Mouse (Mus musculus): ENCODE measurements around the gene Exph5. TPM values are rescaled to one million over a fixed set of nuclear protein-coding genes. Genes with fewer than 3 reads are reported as not detected.

Exph5 gene
- polyA plus RNA-seq, 1 experiment from 2014 or later = 6.5 TPM

- TF ChIP-seq CTCF (IDR thresholded peaks at IDR 0.05; ENCODE audit: low read depth) (no peak), EP300 (optimal IDR thresholded peaks at IDR 0.05) (no peak)
- WGBS = 88% methylated on average over 5 of the region's 5 CpGs
- Histone ChIP-seq H3K9ac (ENCODE audit: low read length) (no peak overlapping the region), H3K27me3 (ENCODE audit: control insufficient read depth, insufficient read depth, low read length) (no peaks in the 10 kb centered on the region), H3K27ac (replicated peaks) (no peak overlapping the region), H3K4me2 (replicated peaks; ENCODE audit: low read depth) (no peak overlapping the region), H3K9me3 (ENCODE audit: control insufficient read depth, low read length) (no peaks in the 10 kb centered on the region), H3K4me3 (ENCODE audit: low read depth, low read length) (no peak overlapping the region), H3K36me3 (ENCODE audit: control insufficient read depth, insufficient read depth, low read length) (no peaks in the 10 kb centered on the region), H3K4me1 (replicated peaks; ENCODE audit: control insufficient read depth, insufficient read depth) (no peaks in the 10 kb centered on the region; the same call in 1 of the 2 replicates)
- ATAC-seq (ENCODE audit: low FRiP score, low TSS enrichment) = no peak
- no peak for DNase-seq (ENCODE audit: low spot score)
Measured at GRCm38 (mm10) chr9:53353161-53353560, 51.7 kb downstream of the Exph5 start.

GRCm38 (mm10) chr9:53356219-53357155 is 55.0 kb downstream of the Exph5 start:
- peak overlapping the region; percentile 38 for H3K4me2 ChIP-seq (replicated peaks; ENCODE audit: low read depth)
- no peaks in the 10 kb centered on the region for H3K27me3 ChIP-seq (ENCODE audit: control insufficient read depth, insufficient read depth, low read length)
- peak overlapping the region; percentile 85 for H3K27ac ChIP-seq (replicated peaks)
- H3K36me3 ChIP-seq (ENCODE audit: control insufficient read depth, insufficient read depth, low read length) = no peaks in the 10 kb centered on the region
- ATAC-seq (ENCODE audit: low FRiP score, low TSS enrichment) (peak; percentile 98), DNase-seq (ENCODE audit: low spot score) (peak; percentile 82)
- H3K4me1 ChIP-seq (replicated peaks; ENCODE audit: control insufficient read depth, insufficient read depth) = no peaks in the 10 kb centered on the region
- H3K9ac ChIP-seq (ENCODE audit: low read length) = 0 out of 2 replicates have a peak overlapping the region, but pooled peaks have one; percentile 31
- peak; percentile 89 for TF ChIP-seq EP300 (optimal IDR thresholded peaks at IDR 0.05)
- TF ChIP-seq CTCF (IDR thresholded peaks at IDR 0.05; ENCODE audit: low read depth) = no peak
- H3K9me3 ChIP-seq (ENCODE audit: control insufficient read depth, low read length) = no peaks in the 10 kb centered on the region
- 31% methylated on average over 14 of the region's 14 CpGs for whole genome bisulfite sequencing
- peak overlapping the region; percentile 8; the same call in 1 of the 2 replicates for H3K4me3 ChIP-seq (ENCODE audit: low read depth, low read length)

GRCm38 (mm10) chr9:53371339-53371738 is 69.9 kb downstream of the Exph5 start:
- Histone ChIP-seq H3K4me1 (replicated peaks; ENCODE audit: control insufficient read depth, insufficient read depth) (peaks cover under 1% of the 10 kb centered on the region; the same call in 1 of the 2 replicates), H3K9ac (ENCODE audit: low read length) (no peak overlapping the region), H3K36me3 (ENCODE audit: control insufficient read depth, insufficient read depth, low read length) (peaks cover 3% of the 10 kb centered on the region; the same call in 1 of the 2 replicates), H3K27me3 (ENCODE audit: control insufficient read depth, insufficient read depth, low read length) (no peaks in the 10 kb centered on the region), H3K27ac (replicated peaks) (no peak overlapping the region), H3K9me3 (ENCODE audit: control insufficient read depth, low read length) (no peaks in the 10 kb centered on the region), H3K4me3 (ENCODE audit: low read depth, low read length) (no peak overlapping the region), H3K4me2 (replicated peaks; ENCODE audit: low read depth) (no peak overlapping the region)
- TF ChIP-seq CTCF (IDR thresholded peaks at IDR 0.05; ENCODE audit: low read depth) (no peak), EP300 (optimal IDR thresholded peaks at IDR 0.05) (no peak)
- ATAC-seq (ENCODE audit: low FRiP score, low TSS enrichment) = no peak
- 41% methylated on average over 3 of the region's 3 CpGs for WGBS
- no peak for DNase-seq (ENCODE audit: low spot score)

GRCm38 (mm10) chr9:53375907-53376306 is 74.4 kb downstream of the Exph5 start:
- DNase-seq (ENCODE audit: low spot score) = peak; percentile 68
- 35% methylated on average over 4 of the region's 4 CpGs for WGBS

GRCm38 (mm10) chr9:53376820-53377219 is 75.3 kb downstream of the Exph5 start:
- ATAC-seq (ENCODE audit: low FRiP score, low TSS enrichment) (no peak; the same call in 1 of the 2 replicates), DNase-seq (ENCODE audit: low spot score) (no peak)
- H3K9me3 ChIP-seq (ENCODE audit: control insufficient read depth, low read length) = no peaks in the 10 kb centered on the region
- TF ChIP-seq EP300 (optimal IDR thresholded peaks at IDR 0.05) = no peak
- TF ChIP-seq CTCF (IDR thresholded peaks at IDR 0.05; ENCODE audit: low read depth) = peak; percentile 59
- no peaks in the 10 kb centered on the region for H3K27me3 ChIP-seq (ENCODE audit: control insufficient read depth, insufficient read depth, low read length)
- H3K4me2 ChIP-seq (replicated peaks; ENCODE audit: low read depth) = no peak overlapping the region
- peaks cover 3% of the 10 kb centered on the region; the same call in 1 of the 2 replicates for H3K4me1 ChIP-seq (replicated peaks; ENCODE audit: control insufficient read depth, insufficient read depth)
- 85% methylated on average over 13 of the region's 13 CpGs for WGBS
- H3K4me3 ChIP-seq (ENCODE audit: low read depth, low read length) = no peak overlapping the region
- H3K27ac ChIP-seq (replicated peaks) = peak overlapping the region; percentile 75
- H3K9ac ChIP-seq (ENCODE audit: low read length) = no peak overlapping the region
- peaks cover 3% of the 10 kb centered on the region; the same call in 1 of the 2 replicates for H3K36me3 ChIP-seq (ENCODE audit: control insufficient read depth, insufficient read depth, low read length)

More at GRCm38 (mm10) chr9:53375907-53376306, 74.4 kb downstream of the Exph5 start:
- Histone ChIP-seq H3K27me3 (ENCODE audit: control insufficient read depth, insufficient read depth, low read length) (no peaks in the 10 kb centered on the region), H3K9ac (ENCODE audit: low read length) (no peak overlapping the region), H3K4me2 (replicated peaks; ENCODE audit: low read depth) (no peak overlapping the region), H3K36me3 (ENCODE audit: control insufficient read depth, insufficient read depth, low read length) (peaks cover 3% of the 10 kb centered on the region; the same call in 1 of the 2 replicates), H3K4me3 (ENCODE audit: low read depth, low read length) (no peak overlapping the region), H3K4me1 (replicated peaks; ENCODE audit: control insufficient read depth, insufficient read depth) (peaks cover 3% of the 10 kb centered on the region; the same call in 1 of the 2 replicates), H3K27ac (replicated peaks) (peak overlapping the region; percentile 75; the same call in 1 of the 2 replicates), H3K9me3 (ENCODE audit: control insufficient read depth, low read length) (no peaks in the 10 kb centered on the region)
- ATAC-seq (ENCODE audit: low FRiP score, low TSS enrichment) = peak; percentile 92
- no peak for TF ChIP-seq EP300 (optimal IDR thresholded peaks at IDR 0.05)
- TF ChIP-seq CTCF (IDR thresholded peaks at IDR 0.05; ENCODE audit: low read depth) = peak; percentile 68
